Mouse (Mus musculus) embryonic facial prominence, embryonic 15.5 days (tissue): Measurements from ENCODE around the gene Tox2. TPM values are rescaled to one million over a fixed set of nuclear protein-coding genes. Genes with fewer than 3 reads are reported as not detected.

Experiments
- ATAC-seq: fragments of 200-750 bp; cut with Nextera tagmentation; 2 replicates; pipeline ENCODE4 v1.8.0; 2017; ENCODE audit warnings: low read depth, moderate TSS enrichment; ENCODE audit not compliant: insufficient number of reproducible peaks, low FRiP score, low TSS enrichment
- H3K27ac ChIP-seq: fragments of 300-500 bp; sonication (generic); replicated peaks from 2 replicates; pipeline ENCODE4 v1.5.1; 2015; ENCODE audit warnings: mild to moderate bottlenecking, inconsistent platforms
- H3K27me3 ChIP-seq: fragments of 300-500 bp; sonication (generic); 2 replicates; pipeline ENCODE4 v1.6.1; 2015; ENCODE audit warnings: inconsistent platforms
- H3K36me3 ChIP-seq: fragments of 300-500 bp; sonication (generic); 2 replicates; pipeline ENCODE4 v1.6.1; 2015; ENCODE audit warnings: mild to moderate bottlenecking, inconsistent platforms
- H3K4me1 ChIP-seq: fragments of 300-500 bp; sonication (generic); 2 replicates; pipeline ENCODE4 v1.6.1; 2015; ENCODE audit warnings: inconsistent platforms
- H3K4me2 ChIP-seq: fragments of 300-500 bp; sonication (generic); replicated peaks from 2 replicates; pipeline ENCODE4 v1.6.1; 2015; ENCODE audit warnings: mild to moderate bottlenecking, inconsistent platforms
- H3K4me3 ChIP-seq: fragments of 300-500 bp; sonication (generic); replicated peaks from 2 replicates; pipeline ENCODE4 v1.5.1; 2015; ENCODE audit warnings: mild to moderate bottlenecking, inconsistent platforms
- H3K9ac ChIP-seq: fragments of 300-500 bp; sonication (generic); 2 replicates; pipeline ENCODE4 v1.6.1; 2015; ENCODE audit warnings: inconsistent platforms
- H3K9me3 ChIP-seq: fragments of 300-500 bp; sonication (generic); replicated peaks from 2 replicates; pipeline ENCODE4 v1.6.1; 2016; ENCODE audit warnings: inconsistent platforms
- WGBS: fragments of 180-500 bp; shearing (Covaris S2); methylation state at CpG from one replicate; pipeline ENCODE4 v1.1.7; 2015; 5-methylcytosine and 5-hydroxymethylcytosine counted together
- polyA plus RNA-seq: library from polyadenylated mRNA; unstranded; fragments of >200 nt; fragmentation: Nextera tagmentation; extraction: Ambion mirVana; gene quantifications from 2 replicates; pipeline ENCODE4 v1.2.1, GENCODE M21; 2015

Gene Tox2
- polyA plus RNA-seq, 1 experiment from 2014 or later: 3.7 TPM

DNA sequence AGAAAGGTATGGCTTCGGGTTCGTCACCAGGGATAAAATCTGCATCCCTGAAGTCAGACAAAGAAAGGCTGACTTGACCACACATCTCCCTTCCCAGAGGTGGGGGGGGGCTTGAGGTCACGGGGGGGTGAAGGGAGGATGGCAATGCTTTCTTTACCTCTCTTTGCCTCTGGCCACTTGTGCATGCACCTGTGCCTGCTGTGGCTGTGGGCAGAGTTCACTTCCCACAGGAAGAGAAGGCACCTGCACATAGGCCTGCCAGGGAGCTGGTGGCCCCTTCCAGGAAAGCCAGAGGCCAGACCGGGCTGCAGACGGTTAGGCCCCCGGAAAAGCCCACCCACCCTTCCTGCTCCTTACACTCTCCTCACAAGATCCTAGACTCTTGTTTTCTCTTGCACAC lies 128.5 kb downstream of the Tox2 start:
- no peak overlapping the region for H3K27ac ChIP-seq
- no peak overlapping the region for H3K4me2 ChIP-seq
- 73% methylated on average over 6 of the region's 6 CpGs for WGBS
- H3K9me3 ChIP-seq: no peaks in the 10 kb centered on the region
- H3K4me1 ChIP-seq: peaks cover 12% of the 10 kb centered on the region; the same call in 1 of the 2 replicates
- no peak overlapping the region for H3K4me3 ChIP-seq
- no peaks in the 10 kb centered on the region for H3K36me3 ChIP-seq
- no peak for ATAC-seq
- peaks cover 23% of the 10 kb centered on the region for H3K27me3 ChIP-seq
- no peak overlapping the region for H3K9ac ChIP-seq

DNA sequence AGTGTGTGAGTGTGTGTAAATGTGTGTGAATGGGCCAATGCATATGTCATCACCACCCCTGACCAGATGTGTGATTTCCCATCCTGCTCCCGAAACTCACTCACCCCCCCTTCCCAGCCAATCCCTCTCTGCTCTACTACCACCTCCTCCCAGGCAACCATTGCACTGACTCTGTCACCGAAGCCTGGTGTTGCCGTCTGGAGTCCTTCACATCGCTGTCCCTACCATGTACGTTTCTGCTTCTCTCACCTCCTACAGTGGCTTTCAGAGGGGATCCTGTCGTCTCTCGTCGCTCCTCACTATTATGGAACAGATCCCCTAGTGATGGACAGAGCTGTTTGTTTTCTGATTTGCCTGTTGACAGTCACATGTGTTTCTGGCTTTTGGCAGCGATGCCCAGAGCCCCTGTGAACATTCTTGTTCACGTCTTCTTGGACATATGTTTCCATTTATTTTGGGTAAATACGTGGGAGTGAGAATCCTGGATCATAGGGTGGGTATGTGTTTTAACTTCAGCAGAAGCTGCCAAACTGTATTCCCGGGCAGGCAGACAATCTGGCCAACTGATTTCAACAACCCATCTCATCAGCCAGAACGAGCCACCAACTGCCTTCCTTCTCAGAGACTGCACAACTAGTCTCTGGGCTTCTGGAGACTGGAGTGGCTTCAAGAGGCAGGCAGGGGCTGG lies 129.6 kb downstream of the Tox2 start:
- no peak overlapping the region for H3K4me3 ChIP-seq
- no peaks in the 10 kb centered on the region for H3K36me3 ChIP-seq
- ATAC-seq: 0 out of 2 replicates have a peak, but pooled peaks have one; percentile 40
- WGBS: 35% methylated on average over 13 of the region's 13 CpGs
- H3K4me2 ChIP-seq: no peak overlapping the region
- H3K27ac ChIP-seq: 0 out of 2 replicates have a peak overlapping the region, but pooled peaks have one; percentile 22
- peaks cover 34% of the 10 kb centered on the region for H3K27me3 ChIP-seq
- H3K4me1 ChIP-seq: peaks cover 12% of the 10 kb centered on the region; the same call in 1 of the 2 replicates
- no peaks in the 10 kb centered on the region for H3K9me3 ChIP-seq
- no peak overlapping the region for H3K9ac ChIP-seq

DNA sequence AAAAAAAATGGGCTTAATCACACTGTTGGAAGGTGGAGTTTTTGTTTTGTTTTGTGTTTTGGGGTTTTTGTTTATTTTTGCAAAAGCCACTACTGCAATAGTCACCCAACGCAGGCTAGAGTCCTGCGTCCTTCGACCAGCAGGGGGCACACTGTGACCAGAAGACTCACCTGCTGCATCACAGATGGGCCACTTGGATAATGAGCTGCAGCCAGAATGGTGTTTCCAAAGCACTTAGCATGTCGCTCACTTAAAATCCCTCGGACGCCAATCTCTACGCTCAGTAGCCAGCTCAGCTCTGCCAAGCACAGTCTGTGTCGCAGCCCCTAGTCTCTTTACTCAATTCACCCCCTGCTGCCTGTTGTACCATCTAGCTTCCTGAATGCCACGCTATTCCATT lies 137.3 kb downstream of the Tox2 start:
- Histone ChIP-seq H3K9me3 (no peaks in the 10 kb centered on the region), H3K36me3 (no peaks in the 10 kb centered on the region), H3K27me3 (peaks cover 62% of the 10 kb centered on the region), H3K4me3 (no peak overlapping the region), H3K4me2 (no peak overlapping the region), H3K27ac (no peak overlapping the region), H3K4me1 (peaks cover 12% of the 10 kb centered on the region), H3K9ac (no peak overlapping the region)
- no peak for ATAC-seq
- WGBS: 21% methylated on average over 9 of the region's 9 CpGs

DNA sequence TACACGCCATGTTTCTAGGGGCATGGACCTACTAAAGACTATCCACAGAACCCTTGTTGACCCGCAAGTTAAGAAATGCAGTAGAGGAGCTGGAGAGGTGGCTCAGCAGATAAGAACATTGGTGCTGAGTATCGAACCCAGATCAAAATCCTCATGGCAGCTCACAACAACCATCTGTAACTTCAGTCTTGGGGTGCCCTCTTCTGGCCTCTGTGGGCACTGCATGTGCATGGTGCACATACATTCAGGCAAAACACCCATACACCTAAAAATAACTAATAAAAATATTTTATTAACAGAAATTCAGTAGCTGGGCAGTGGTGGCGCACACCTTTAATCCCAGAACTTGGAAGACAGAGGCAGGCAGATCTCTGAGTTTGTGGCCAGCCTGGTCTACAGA lies 140.7 kb downstream of the Tox2 start:
- no peaks in the 10 kb centered on the region for H3K9me3 ChIP-seq
- no peak for ATAC-seq
- no peaks in the 10 kb centered on the region for H3K36me3 ChIP-seq
- H3K4me1 ChIP-seq: peaks cover 12% of the 10 kb centered on the region
- no peak overlapping the region for H3K27ac ChIP-seq
- H3K27me3 ChIP-seq: peaks cover 31% of the 10 kb centered on the region
- H3K4me3 ChIP-seq: no peak overlapping the region
- H3K4me2 ChIP-seq: no peak overlapping the region
- 90% methylated on average over 4 of the region's 4 CpGs for WGBS
- H3K9ac ChIP-seq: no peak overlapping the region

DNA sequence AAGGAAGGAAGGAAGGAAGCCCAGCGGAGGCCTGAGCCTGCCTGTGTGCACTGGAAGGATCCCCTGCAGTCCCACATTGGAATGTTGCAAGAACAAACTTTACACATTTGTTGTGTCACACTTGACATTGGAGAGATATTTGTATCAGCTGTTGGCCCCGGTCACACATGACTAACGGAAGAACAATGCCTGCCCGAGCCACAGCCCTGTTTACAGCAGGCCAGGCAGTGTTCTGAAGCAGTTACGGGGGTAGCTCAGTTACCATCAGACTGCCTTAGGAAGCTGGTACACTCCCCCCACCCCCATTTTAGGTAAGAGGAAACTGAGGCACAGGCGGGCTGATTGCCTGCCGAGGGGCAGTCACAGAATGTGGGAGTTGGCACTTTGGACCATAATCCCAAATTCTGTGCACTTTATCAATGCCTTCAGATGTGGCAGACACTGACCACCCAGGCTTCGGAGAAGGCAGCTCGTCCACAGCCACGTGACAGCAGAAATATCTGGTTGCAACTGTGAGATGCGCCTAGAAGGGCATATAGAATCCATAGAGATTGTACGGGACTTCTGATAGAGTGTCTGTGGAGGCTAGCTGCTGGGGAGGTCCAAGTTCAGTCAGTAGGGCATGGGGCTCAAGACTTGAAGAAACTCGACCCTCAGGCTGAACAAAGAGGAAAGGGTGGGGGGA lies 142.2 kb downstream of the Tox2 start:
- H3K27me3 ChIP-seq: peaks cover 16% of the 10 kb centered on the region
- no peak overlapping the region for H3K4me3 ChIP-seq
- ATAC-seq: no peak
- no peaks in the 10 kb centered on the region for H3K36me3 ChIP-seq
- H3K9ac ChIP-seq: no peak overlapping the region
- no peak overlapping the region for H3K27ac ChIP-seq
- H3K9me3 ChIP-seq: no peaks in the 10 kb centered on the region
- WGBS: 64% methylated on average over 13 of the region's 13 CpGs
- H3K4me1 ChIP-seq: 0 out of 2 replicates have a peak, but pooled peaks cover 6% of the 10 kb centered on the region
- no peak overlapping the region for H3K4me2 ChIP-seq

DNA sequence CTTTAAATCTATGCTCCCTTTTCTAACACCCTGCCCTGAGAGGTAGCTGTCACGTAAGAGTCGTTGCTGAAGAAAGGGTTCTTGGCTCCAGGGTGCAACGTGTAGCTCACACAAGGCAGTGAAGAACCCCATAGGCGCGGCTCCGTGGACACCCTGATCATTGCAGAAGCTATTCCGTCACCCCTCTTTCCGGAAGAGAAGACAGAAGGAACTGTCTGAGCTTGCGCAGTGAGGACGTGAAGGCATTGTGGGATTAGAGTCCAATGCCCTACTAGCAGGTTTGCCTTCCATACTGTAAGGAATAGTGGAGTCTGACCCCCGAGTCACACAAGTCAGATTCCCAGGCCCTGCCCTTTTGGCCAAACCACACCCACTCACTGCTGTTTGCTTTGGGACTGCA lies 143.6 kb downstream of the Tox2 start:
- Histone ChIP-seq H3K36me3 (no peaks in the 10 kb centered on the region), H3K4me2 (no peak overlapping the region), H3K4me3 (no peak overlapping the region), H3K27ac (no peak overlapping the region), H3K27me3 (0 out of 2 replicates have a peak, but pooled peaks cover 3% of the 10 kb centered on the region), H3K4me1 (0 out of 2 replicates have a peak, but pooled peaks cover 6% of the 10 kb centered on the region), H3K9ac (no peak overlapping the region), H3K9me3 (no peaks in the 10 kb centered on the region)
- ATAC-seq: no peak
- 82% methylated on average over 11 of the region's 11 CpGs for WGBS

DNA sequence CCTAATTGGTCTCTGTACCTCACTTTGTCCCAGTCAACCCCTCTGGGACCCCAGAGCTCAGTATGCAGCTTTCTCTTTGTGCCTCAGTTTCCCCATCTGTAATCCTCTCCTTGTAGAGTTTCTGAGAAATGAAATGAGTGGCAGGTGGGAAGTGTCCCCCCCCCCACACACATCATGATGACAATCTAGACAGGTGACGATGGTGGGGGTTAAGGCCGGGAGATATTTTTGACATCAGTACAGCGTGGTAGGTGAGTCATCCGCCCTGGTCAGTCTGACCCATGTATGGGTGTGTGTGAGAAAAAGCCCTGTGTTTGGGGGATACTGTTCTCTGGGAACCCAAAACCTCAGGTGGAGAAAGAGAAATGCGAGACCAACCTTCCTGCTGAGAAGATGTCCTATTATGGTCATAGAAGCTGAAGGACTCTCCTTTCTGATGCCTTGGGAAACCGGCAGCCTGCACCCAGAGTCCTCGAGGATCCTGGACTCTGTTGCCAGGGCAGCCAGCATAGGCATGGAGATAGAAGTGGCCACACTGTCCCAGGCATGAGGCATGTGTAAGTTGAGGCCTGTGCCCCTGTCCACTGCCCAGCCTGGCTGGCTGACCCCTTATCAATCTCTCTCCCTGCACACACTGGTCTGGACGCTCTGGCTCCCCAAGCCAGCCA lies 144.7 kb downstream of the Tox2 start:
- H3K36me3 ChIP-seq: no peaks in the 10 kb centered on the region
- H3K4me2 ChIP-seq: no peak overlapping the region
- H3K4me3 ChIP-seq: no peak overlapping the region
- 82% methylated on average over 8 of the region's 8 CpGs for WGBS
- H3K4me1 ChIP-seq: peaks cover 11% of the 10 kb centered on the region; the same call in 1 of the 2 replicates
- no peak overlapping the region for H3K9ac ChIP-seq
- no peaks in the 10 kb centered on the region for H3K9me3 ChIP-seq
- H3K27me3 ChIP-seq: no peaks in the 10 kb centered on the region
- no peak overlapping the region for H3K27ac ChIP-seq
- ATAC-seq: no peak

DNA sequence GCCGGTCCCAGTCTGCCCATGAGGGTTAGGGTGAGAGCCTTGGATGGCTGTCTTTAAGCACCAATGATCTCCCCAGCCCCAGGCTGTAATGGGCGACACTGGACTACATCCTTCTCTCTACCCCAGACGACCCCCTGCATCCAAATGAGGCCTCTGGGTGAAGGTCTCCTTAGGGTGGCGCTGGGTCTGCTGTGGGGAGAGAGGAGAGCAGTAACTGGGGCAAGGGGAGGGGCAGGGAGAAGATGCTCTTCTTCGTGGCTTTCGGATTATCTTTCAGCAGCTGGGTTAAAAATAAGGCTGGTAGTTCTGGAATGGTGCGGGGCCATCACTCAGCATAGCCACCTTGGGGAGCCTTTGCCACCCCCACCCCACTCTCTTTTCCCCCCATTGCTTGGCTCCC lies 145.8 kb downstream of the Tox2 start:
- Histone ChIP-seq H3K4me2 (no peak overlapping the region), H3K9me3 (no peaks in the 10 kb centered on the region), H3K9ac (no peak overlapping the region), H3K36me3 (no peaks in the 10 kb centered on the region), H3K4me1 (peaks cover 13% of the 10 kb centered on the region), H3K27ac (no peak overlapping the region), H3K4me3 (no peak overlapping the region), H3K27me3 (no peaks in the 10 kb centered on the region)
- no peak for ATAC-seq
- WGBS: 73% methylated on average over 7 of the region's 7 CpGs

DNA sequence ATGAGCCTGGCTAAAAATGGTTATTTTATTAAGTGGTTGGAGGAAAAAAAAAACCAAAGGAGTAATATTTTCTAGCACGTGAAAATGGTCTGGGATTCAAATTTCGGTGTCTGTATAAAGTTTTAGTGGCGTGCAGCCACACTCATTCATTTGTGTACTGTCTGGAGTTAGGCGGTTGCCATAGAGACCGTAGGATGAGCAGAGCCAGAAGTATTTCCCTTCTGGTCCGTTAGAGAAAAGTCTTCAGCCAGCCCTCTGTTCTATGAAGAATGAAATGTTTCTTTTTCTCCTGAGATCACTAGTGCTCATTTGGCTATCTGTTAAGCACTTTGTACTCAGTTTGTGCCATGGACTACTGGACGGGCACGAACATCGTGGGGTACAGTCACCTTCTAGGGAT lies 146.5 kb downstream of the Tox2 start:
- Histone ChIP-seq H3K36me3 (no peaks in the 10 kb centered on the region), H3K4me3 (no peak overlapping the region), H3K9ac (no peak overlapping the region), H3K4me2 (no peak overlapping the region), H3K27me3 (no peaks in the 10 kb centered on the region), H3K4me1 (peaks cover 17% of the 10 kb centered on the region), H3K27ac (no peak overlapping the region), H3K9me3 (no peaks in the 10 kb centered on the region)
- WGBS: 52% methylated on average over 9 of the region's 9 CpGs
- no peak for ATAC-seq

DNA sequence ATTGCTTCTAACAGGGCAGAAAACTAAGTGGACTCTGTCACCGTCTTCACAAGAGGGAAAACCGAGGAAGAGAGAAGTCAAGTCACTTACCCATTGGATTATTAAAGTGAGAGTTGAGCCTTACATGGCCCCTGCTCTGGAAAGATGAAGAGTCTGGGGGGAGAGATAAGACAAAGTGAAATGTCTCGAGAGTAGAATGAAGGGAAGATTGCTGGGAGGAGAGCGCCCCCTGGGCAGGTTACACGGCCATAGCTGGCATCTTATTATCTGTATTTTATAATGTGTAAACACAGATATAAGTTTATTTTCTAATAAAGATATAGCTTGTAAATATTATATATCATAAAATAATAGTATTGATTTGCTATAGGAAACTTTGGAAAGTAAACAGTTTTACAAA lies 147.5 kb downstream of the Tox2 start:
- no peaks in the 10 kb centered on the region for H3K36me3 ChIP-seq
- H3K4me1 ChIP-seq: peaks cover 17% of the 10 kb centered on the region
- no peak overlapping the region for H3K4me3 ChIP-seq
- H3K4me2 ChIP-seq: no peak overlapping the region
- no peak for ATAC-seq
- H3K9me3 ChIP-seq: no peaks in the 10 kb centered on the region
- WGBS: 47% methylated on average over 5 of the region's 5 CpGs
- no peak overlapping the region for H3K27ac ChIP-seq
- H3K27me3 ChIP-seq: no peaks in the 10 kb centered on the region
- no peak overlapping the region for H3K9ac ChIP-seq

DNA sequence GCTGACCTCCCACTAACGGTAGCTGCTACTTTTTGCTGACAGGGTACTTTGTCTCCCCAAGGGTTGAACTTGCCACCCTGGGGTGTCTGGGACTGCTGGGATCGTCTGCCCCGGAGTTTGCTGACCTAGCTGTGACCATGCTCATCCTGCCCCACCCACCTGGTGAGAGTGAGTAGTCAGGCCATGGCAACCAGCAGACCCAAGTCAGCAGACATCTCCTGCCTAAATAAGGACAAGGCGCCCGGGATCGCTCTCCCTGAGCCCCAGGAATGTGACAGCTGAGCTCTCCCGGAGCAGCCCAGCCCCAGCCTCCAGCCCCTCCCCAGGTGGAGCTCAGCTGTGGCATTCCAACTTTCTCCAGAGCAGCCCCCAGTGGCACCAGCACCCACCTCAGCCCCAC lies 150.8 kb downstream of the Tox2 start:
- ATAC-seq: peak; percentile 71

More for the DNA sequence above, 150.8 kb downstream of the Tox2 start:
- Histone ChIP-seq H3K9ac (no peak overlapping the region), H3K27ac (no peak overlapping the region), H3K4me1 (peaks cover 17% of the 10 kb centered on the region), H3K4me3 (no peak overlapping the region), H3K4me2 (no peak overlapping the region), H3K27me3 (no peaks in the 10 kb centered on the region), H3K36me3 (no peaks in the 10 kb centered on the region), H3K9me3 (no peaks in the 10 kb centered on the region)
- WGBS: 17% methylated on average over 7 of the region's 7 CpGs
